Mouse (Mus musculus): ENCODE results near the gene Ccnjl.

- TF ChIP-seq POLR2A (IDR thresholded peaks at IDR 0.05; ENCODE audit: extremely low read depth, insufficient read depth, low read length) (no peak), CTCF (IDR thresholded peaks at IDR 0.05; ENCODE audit: low read depth, low read length) (no peak)
Observed at GRCm38 (mm10) chr11:43507976-43508375, 20.6 kb upstream of the Ccnjl start.
